Mouse (Mus musculus) MEL (cell line): ENCODE results near the gene Rnf7. TPM values are rescaled to one million over a fixed set of nuclear protein-coding genes. Genes with fewer than 3 reads are reported as not detected.

Source experiments
- DNase-seq: peaks from one replicate; pipeline ENCODE4 v3.0.0; 2011; ENCODE audit warnings: low read depth, low spot score
- H3K27ac ChIP-seq: 2 replicates; pipeline ENCODE4 v1.5.1; 2012; ENCODE audit warnings: low read depth, mild to moderate bottlenecking, control low read depth, low read length, moderate library complexity; ENCODE audit not compliant: control insufficient read depth
- H3K27me3 ChIP-seq, 2 experiments: fragments of 150-350 bp in 1 of 2; sonication (generic) in 1 of 2; 2 replicates each; pipeline ENCODE4 v1.6.1; 2012; ENCODE audit warnings: low read length in 2 of 2, mild to moderate bottlenecking in 2 of 2, improper control_type of control experiment in 1 of 2, moderate library complexity in 1 of 2; ENCODE audit not compliant: insufficient read depth in 2 of 2, control insufficient read depth in 1 of 2
- H3K36me3 ChIP-seq, 2 experiments: 2 replicates each; pipeline ENCODE4 v1.6.1; 2012 to 2014; ENCODE audit warnings: low read length in 2 of 2, improper control_type of control experiment in 1 of 2, inconsistent platforms in 1 of 2, mild to moderate bottlenecking in 1 of 2; ENCODE audit not compliant: insufficient read depth in 2 of 2, control insufficient read depth in 1 of 2
- H3K4me1 ChIP-seq, 2 experiments: fragments of 150-350 bp in 1 of 2; sonication (generic) in 1 of 2; 2 replicates each; pipeline ENCODE4 v1.6.1; 2012; ENCODE audit warnings: low read length in 2 of 2, improper control_type of control experiment in 1 of 2, mild to moderate bottlenecking in 1 of 2; ENCODE audit not compliant: insufficient read depth in 2 of 2, control insufficient read depth in 1 of 2
- H3K4me3 ChIP-seq, 2 experiments: fragments of 150-350 bp in 1 of 2; sonication (generic) in 1 of 2; 2 replicates each; pipeline ENCODE4 v1.5.1; 2012; ENCODE audit warnings: low read depth in 2 of 2, low read length in 2 of 2, mild to moderate bottlenecking in 2 of 2, moderate library complexity in 2 of 2, control low read depth in 1 of 2, improper control_type of control experiment in 1 of 2; ENCODE audit not compliant: control insufficient read depth in 1 of 2, insufficient read depth in 1 of 2
- H3K79me2 ChIP-seq: 2 replicates; pipeline ENCODE4 v1.6.1; 2012; ENCODE audit warnings: mild to moderate bottlenecking, low read length, moderate library complexity; ENCODE audit not compliant: control insufficient read depth, poor library complexity, insufficient read depth
- H3K9ac ChIP-seq: 2 replicates; pipeline ENCODE4 v1.6.1; 2012; ENCODE audit warnings: low read depth, mild to moderate bottlenecking, control low read depth, low read length, moderate library complexity; ENCODE audit not compliant: control insufficient read depth, poor library complexity, severe bottlenecking
- H3K9me3 ChIP-seq: fragments of 150-350 bp; sonication (generic); replicated peaks from 2 replicates; pipeline ENCODE4 v1.6.1; 2012; ENCODE audit warnings: mild to moderate bottlenecking, low read length, improper control_type of control experiment, moderate library complexity; ENCODE audit not compliant: insufficient read depth
- CHD1 ChIP-seq: IDR thresholded peaks from 2 replicates; pipeline ENCODE4 v1.6.1; 2012; ENCODE audit warnings: low read depth, mild to moderate bottlenecking, inconsistent platforms, low read length, improper control_type of control experiment
- CHD2 ChIP-seq: IDR thresholded peaks from 2 replicates; pipeline ENCODE4 v1.6.1; 2011; ENCODE audit warnings: low read length, improper control_type of control experiment
- EP300 ChIP-seq, 2 experiments: IDR thresholded peaks; 2 replicates each; pipeline ENCODE4 v1.6.1; 2011; ENCODE audit warnings: improper control_type of control experiment in 2 of 2, low read length in 2 of 2, low read depth in 1 of 2, mild to moderate bottlenecking in 1 of 2
- ETS1 ChIP-seq: IDR thresholded peaks from 2 replicates; pipeline ENCODE4 v1.6.1; 2012; ENCODE audit warnings: low read depth, mild to moderate bottlenecking, inconsistent platforms, low read length, improper control_type of control experiment, moderate library complexity
- GABPA ChIP-seq: IDR thresholded peaks from 2 replicates; pipeline ENCODE4 v1.6.1; 2012; ENCODE audit warnings: low read depth, mild to moderate bottlenecking, inconsistent platforms, low read length, improper control_type of control experiment, moderate library complexity
- GATA1 ChIP-seq: IDR thresholded peaks from 2 replicates; pipeline ENCODE4 v1.6.1; 2011; ENCODE audit warnings: low read depth, low read length, improper control_type of control experiment
- HCFC1 ChIP-seq: IDR thresholded peaks from 2 replicates; pipeline ENCODE4 v1.6.1; 2012; ENCODE audit warnings: low read depth, mild to moderate bottlenecking, inconsistent platforms, low read length, improper control_type of control experiment, moderate library complexity
- MAX ChIP-seq: IDR thresholded peaks from 2 replicates; pipeline ENCODE4 v1.6.1; 2011; ENCODE audit warnings: low read length, improper control_type of control experiment
- MAZ ChIP-seq: IDR thresholded peaks from 2 replicates; pipeline ENCODE4 v1.6.1; 2012; ENCODE audit warnings: low read depth, mild to moderate bottlenecking, inconsistent platforms, low read length, improper control_type of control experiment
- MEF2A ChIP-seq: IDR thresholded peaks from 2 replicates; pipeline ENCODE4 v1.6.1; 2014; ENCODE audit warnings: low read depth, mild to moderate bottlenecking, inconsistent platforms, low read length, improper control_type of control experiment; ENCODE audit not compliant: poor library complexity, insufficient replicate concordance, severe bottlenecking; ENCODE audit errors: extremely low read depth
- MYB ChIP-seq: IDR thresholded peaks from 2 replicates; pipeline ENCODE4 v1.6.1; 2011; ENCODE audit warnings: mild to moderate bottlenecking, low read depth, low read length, improper control_type of control experiment
- MYC ChIP-seq: IDR thresholded peaks from 2 replicates; pipeline ENCODE4 v1.6.1; 2011; ENCODE audit warnings: low read depth, mild to moderate bottlenecking, low read length, improper control_type of control experiment, moderate library complexity
- NELFE ChIP-seq: IDR thresholded peaks from 2 replicates; pipeline ENCODE4 v1.6.1; 2011; ENCODE audit warnings: low read depth, low read length, improper control_type of control experiment
- POLR2A ChIP-seq, 2 experiments: IDR thresholded peaks; 2 replicates each; pipeline ENCODE4 v1.6.1; 2011 to 2012; ENCODE audit warnings: low read length in 2 of 2, mild to moderate bottlenecking in 2 of 2, control low read depth in 1 of 2, improper control_type of control experiment in 1 of 2, low read depth in 1 of 2, moderate library complexity in 1 of 2; ENCODE audit not compliant: control insufficient read depth in 1 of 2, insufficient read depth in 1 of 2, poor library complexity in 1 of 2
- SIN3A ChIP-seq: IDR thresholded peaks from 2 replicates; pipeline ENCODE4 v1.6.1; 2012; ENCODE audit warnings: low read length, improper control_type of control experiment, inconsistent platforms
- SMC3 ChIP-seq: IDR thresholded peaks from 2 replicates; pipeline ENCODE4 v1.6.1; 2011; ENCODE audit warnings: low read depth, low read length, improper control_type of control experiment
- TAL1 ChIP-seq: IDR thresholded peaks from 2 replicates; pipeline ENCODE4 v1.6.1; 2012; ENCODE audit warnings: mild to moderate bottlenecking, inconsistent platforms, low read length, moderate library complexity, mixed read lengths
- TCF12 ChIP-seq: IDR thresholded peaks from 2 replicates; pipeline ENCODE4 v1.6.1; 2014; ENCODE audit warnings: low read depth, mild to moderate bottlenecking, inconsistent platforms, low read length, improper control_type of control experiment, moderate library complexity
- USF1 ChIP-seq: IDR thresholded peaks from 2 replicates; pipeline ENCODE4 v1.6.1; 2014; ENCODE audit warnings: low read depth, mild to moderate bottlenecking, inconsistent platforms, low read length, improper control_type of control experiment, moderate library complexity
- ZC3H11A ChIP-seq: IDR thresholded peaks from 2 replicates; pipeline ENCODE4 v1.6.1; 2012; ENCODE audit warnings: low read depth, mild to moderate bottlenecking, inconsistent platforms, low read length, improper control_type of control experiment
- ZMIZ1 ChIP-seq: IDR thresholded peaks from 2 replicates; pipeline ENCODE4 v1.6.1; 2012; ENCODE audit warnings: low read depth, mild to moderate bottlenecking, inconsistent platforms, low read length, improper control_type of control experiment, moderate library complexity
- polyA plus RNA-seq, 2 experiments: library from polyadenylated mRNA; stranded (reverse) in 1 of 2; unstranded in 1 of 2; fragments of >175 nt in 1 of 2; fragments of >200 nt in 1 of 2; gene quantifications; 2 replicates each; pipeline versions ENCODE4 v1.2.1 to v1.2.4; 2012; ENCODE audit warnings: low replicate concordance in 2 of 2, low read depth in 1 of 2; ENCODE audit not compliant: insufficient read length in 2 of 2, insufficient read depth in 1 of 2, missing spikeins in 1 of 2
- total RNA-seq: library from RNA; depleted of rRNA; stranded (reverse); fragments of 300-350 nt; gene quantifications from 2 replicates; pipeline ENCODE4 v1.2.3, GENCODE M21; 2012

Gene Rnf7
- total and polyA plus RNA-seq, 3 experiments = 105 to 157 TPM; not detected in 1

DNA sequence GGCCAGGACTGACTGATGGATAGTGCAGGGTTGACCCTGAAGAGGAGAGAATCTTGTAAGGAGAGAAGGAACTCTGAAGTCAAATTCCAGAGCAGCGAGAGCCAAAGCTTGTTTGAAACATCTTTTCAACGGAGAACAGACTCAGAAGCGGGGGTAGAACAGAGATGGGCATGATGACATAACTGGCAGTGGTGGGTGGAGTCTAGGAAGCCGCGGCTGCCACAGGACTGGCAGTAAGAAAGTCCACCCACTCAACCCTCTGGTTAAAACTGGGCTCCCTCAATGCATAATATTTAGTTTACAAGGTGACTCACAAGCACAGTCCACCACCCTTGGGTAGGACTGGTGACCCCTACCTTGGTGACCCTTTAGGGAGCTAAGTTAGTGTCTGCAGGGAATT, 37.3 kb upstream of the Rnf7 start:
- TF ChIP-seq EP300 (IDR thresholded peaks at IDR 0.05; ENCODE audit: low read depth in 1 of 2, low read length in 2 of 2) (no peak), SIN3A (no peak), ZC3H11A (no peak), ETS1 (no peak), ZMIZ1 (no peak), MAX (no peak), MYC (no peak)
- Histone ChIP-seq H3K27me3 (no peaks in the 10 kb centered on the region), H3K9ac (no peak overlapping the region), H3K79me2 (no peaks in the 10 kb centered on the region), H3K4me1 (peaks cover 7 to 15% of the 10 kb centered on the region in 2 experiments), H3K36me3 (peaks cover 0 to 8% of the 10 kb centered on the region in 2 experiments; a peak in 2 of 4 replicates), H3K4me3 (no peak overlapping the region), H3K9me3 (no peaks in the 10 kb centered on the region), H3K27ac (no peak overlapping the region)
- DNase-seq = no peak

DNA sequence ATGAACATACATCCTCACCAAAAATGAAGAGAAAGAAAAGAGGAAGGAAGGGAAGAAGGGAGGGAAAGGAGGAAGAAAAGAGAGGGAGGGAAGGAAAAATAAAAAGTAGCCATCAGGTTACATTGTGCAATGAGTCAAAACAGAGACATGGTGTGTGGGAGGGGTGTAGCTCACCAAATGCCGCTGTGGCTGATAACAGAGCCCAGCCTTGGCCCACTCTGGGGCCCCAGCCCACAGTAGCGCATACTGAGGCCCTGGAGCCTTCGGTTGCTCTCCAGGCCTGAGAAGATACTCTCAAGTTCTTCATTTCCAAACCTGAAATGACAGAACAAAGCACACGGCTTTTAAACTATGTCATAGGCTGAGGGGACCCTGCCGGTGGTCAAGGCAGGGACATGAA, 35.8 kb upstream of the Rnf7 start:
- DNase-seq = peak; percentile 37
- Histone ChIP-seq H3K9ac (no peak overlapping the region), H3K9me3 (no peaks in the 10 kb centered on the region), H3K4me3 (no peak overlapping the region), H3K36me3 (peaks cover 0 to 8% of the 10 kb centered on the region in 2 experiments; a peak in 2 of 4 replicates), H3K27me3 (no peaks in the 10 kb centered on the region), H3K4me1 (peaks cover 7 to 15% of the 10 kb centered on the region in 2 experiments), H3K27ac (no peak overlapping the region), H3K79me2 (no peaks in the 10 kb centered on the region)
- TF ChIP-seq HCFC1 (no peak), MYB (no peak), EP300 (IDR thresholded peaks at IDR 0.05; ENCODE audit: low read depth in 1 of 2, low read length in 2 of 2) (peak in 1 of 2 experiments; percentile 23; a peak in 1 of 4 replicates)

DNA sequence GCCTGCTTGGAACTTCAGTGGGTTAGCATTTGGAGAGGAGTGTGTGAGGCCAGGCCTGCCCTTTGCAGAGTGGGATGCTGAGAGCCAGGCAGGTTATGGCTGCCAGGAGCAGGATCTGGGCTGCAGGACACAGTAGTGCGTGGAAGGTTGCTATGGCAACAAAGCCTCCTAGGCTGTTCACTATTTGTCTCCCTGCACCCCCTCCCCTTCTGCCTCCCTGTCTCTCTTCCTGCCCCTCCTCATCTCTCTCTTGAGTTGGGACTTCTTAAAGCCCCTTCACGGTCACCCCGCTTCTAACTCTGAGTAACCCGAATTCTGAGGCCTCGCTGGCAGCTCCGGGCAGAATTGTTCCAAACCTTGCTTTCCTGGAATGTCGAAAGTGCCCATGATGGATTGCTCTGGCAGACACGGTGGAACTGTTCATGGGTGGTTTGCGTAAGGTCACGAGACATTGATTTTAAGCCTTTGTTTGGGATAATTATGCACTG, 27.6 kb upstream of the Rnf7 start:
- no peak overlapping the region for H3K9ac ChIP-seq
- H3K27ac ChIP-seq = no peak overlapping the region
- H3K36me3 ChIP-seq = no peaks in the 10 kb centered on the region
- DNase-seq = no peak
- H3K79me2 ChIP-seq = no peaks in the 10 kb centered on the region
- H3K4me1 ChIP-seq = no peaks in the 10 kb centered on the region
- H3K9me3 ChIP-seq = no peaks in the 10 kb centered on the region
- peaks cover 0 to 2% of the 10 kb centered on the region in 2 experiments; a peak in 2 of 4 replicates for H3K27me3 ChIP-seq
- H3K4me3 ChIP-seq = no peak overlapping the region
- TF ChIP-seq TAL1 = no peak
- TF ChIP-seq GABPA = no peak
- no peak for TF ChIP-seq MYB
- TF ChIP-seq USF1 = no peak
- no peak for TF ChIP-seq MEF2A
- no peak for TF ChIP-seq NELFE
- no peak for TF ChIP-seq GATA1
- no peak for TF ChIP-seq POLR2A (IDR thresholded peaks at IDR 0.05; ENCODE audit: control insufficient read depth in 1 of 2, insufficient read depth in 1 of 2, low read depth in 1 of 2, low read length in 2 of 2, poor library complexity in 1 of 2)
- TF ChIP-seq TCF12 = no peak
- no peak for TF ChIP-seq SMC3
- no peak for TF ChIP-seq CHD2
- no peak for TF ChIP-seq MAZ
- no peak for TF ChIP-seq CHD1
- TF ChIP-seq ZMIZ1 = no peak
